Mouse (Mus musculus): ENCODE measurements around the gene Mobp.

The Mobp gene

GRCm38 (mm10) chr9:120210865-120211264, 61.4 kb downstream of the Mobp start:
- DNase-seq (ENCODE audit: low spot score in 2 of 2) = no peak

- DNase-seq (ENCODE audit: low spot score in 2 of 2) = no peak
These were observed 63.4 kb downstream of the Mobp start for GRCm38 (mm10) chr9:120212936-120213335.

DNA sequence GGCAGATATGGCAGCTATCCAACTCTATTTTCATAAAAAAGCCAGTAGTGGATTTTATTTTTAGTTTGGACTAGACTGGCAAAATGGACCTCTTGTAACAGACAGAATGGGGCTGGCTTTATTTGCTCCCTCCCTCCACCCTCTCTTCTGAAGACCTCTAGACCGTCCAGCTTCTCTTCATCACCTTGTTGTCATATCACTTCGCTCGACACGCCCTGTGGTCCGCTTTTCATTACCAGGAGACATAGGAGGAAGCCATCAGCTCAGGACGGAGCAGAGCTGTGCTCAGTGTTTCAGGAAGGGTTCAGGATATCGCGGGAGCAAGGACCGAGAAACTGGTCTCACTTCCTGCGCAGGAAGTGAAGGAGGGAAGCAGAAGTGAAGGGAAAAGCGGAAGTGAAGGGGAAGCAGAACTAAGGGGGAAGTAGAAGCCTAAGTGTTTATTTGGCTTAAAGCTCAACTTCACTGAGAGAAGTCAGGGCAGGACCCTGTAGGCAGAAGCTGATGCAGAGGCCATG, 65.5 kb downstream of the Mobp start:
- no peak for DNase-seq (ENCODE audit: low spot score in 2 of 2)

- no peak for DNase-seq (ENCODE audit: low spot score in 2 of 2)
These were observed 69.9 kb downstream of the Mobp start for GRCm38 (mm10) chr9:120219411-120219810.
